Mouse (Mus musculus): ENCODE measurements at regions not wholly inside any gene's neighbourhood (a gene's known extent, or its start where the extent isn't known, plus 50 kb on each side); places are given as distances from the start of the nearest gene placed in this dataset.

DNA sequence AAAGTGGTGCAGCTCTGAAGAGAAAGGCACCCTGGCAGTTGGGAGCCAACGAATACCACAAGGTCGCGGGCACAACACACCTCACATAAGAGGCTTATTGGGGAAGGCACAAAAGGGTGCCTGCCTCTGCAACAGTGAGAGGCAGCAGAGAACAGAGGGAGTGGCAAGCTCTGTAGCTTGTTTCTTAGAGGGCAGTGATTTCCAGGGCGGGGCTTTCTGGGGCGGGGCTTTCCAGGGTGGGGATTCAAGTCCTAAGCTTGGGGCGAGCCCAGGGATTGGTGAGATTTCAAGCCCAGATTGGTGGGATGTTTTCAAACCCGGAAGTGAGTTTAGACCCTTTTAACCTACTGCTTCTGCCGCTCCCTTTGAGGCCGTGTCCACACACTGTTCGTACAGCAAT is 435.8 kb upstream of the Kcnab2 start:
- WGBS = 30% methylated on average over 10 of the region's 10 CpGs
- peaks cover 12% of the 10 kb centered on the region; the same call in 1 of the 2 replicates for H3K27me3 ChIP-seq
- no peak overlapping the region for H3K4me3 ChIP-seq
- no peak overlapping the region for H3K27ac ChIP-seq (replicated peaks)
- no peaks in the 10 kb centered on the region for H3K9me3 ChIP-seq
- no peaks in the 10 kb centered on the region for H3K36me3 ChIP-seq
- peaks cover 22% of the 10 kb centered on the region for H3K4me1 ChIP-seq (replicated peaks)
- ATAC-seq (ENCODE audit: low read depth) = 0 out of 2 replicates have a peak, but pooled peaks have one; percentile 4
- 0 out of 2 replicates have a peak overlapping the region, but pooled peaks have one; percentile 12 for H3K9ac ChIP-seq
- peak overlapping the region; percentile 22; the same call in 1 of the 2 replicates for H3K4me2 ChIP-seq

- 26% methylated on average over 10 of the region's 10 CpGs for WGBS
- Histone ChIP-seq H3K4me2 (no peak overlapping the region), H3K4me3 (no peak overlapping the region), H3K27ac (replicated peaks) (0 out of 2 replicates have a peak overlapping the region, but pooled peaks have one; percentile 59), H3K9ac (no peak overlapping the region), H3K9me3 (no peaks in the 10 kb centered on the region), H3K4me1 (replicated peaks) (peaks cover 26% of the 10 kb centered on the region), H3K36me3 (no peaks in the 10 kb centered on the region), H3K27me3 (peaks cover 12% of the 10 kb centered on the region; the same call in 1 of the 2 replicates)
- no peak for ATAC-seq (ENCODE audit: low read depth)
Measured at GRCm38 (mm10) chr4:152912846-152913245, 435.2 kb upstream of the Kcnab2 start.

GRCm38 (mm10) chr4:152908235-152908634 is 430.6 kb upstream of the Kcnab2 start:
- no peak overlapping the region for H3K27ac ChIP-seq (replicated peaks)
- H3K36me3 ChIP-seq = no peaks in the 10 kb centered on the region
- H3K4me2 ChIP-seq = no peak overlapping the region
- no peak overlapping the region for H3K4me3 ChIP-seq
- no peak overlapping the region for H3K9ac ChIP-seq
- WGBS = 55% methylated on average over 5 of the region's 5 CpGs
- H3K9me3 ChIP-seq = no peaks in the 10 kb centered on the region
- peaks cover 16% of the 10 kb centered on the region; the same call in 1 of the 2 replicates for H3K4me1 ChIP-seq (replicated peaks)
- peaks cover 12% of the 10 kb centered on the region; the same call in 1 of the 2 replicates for H3K27me3 ChIP-seq
- ATAC-seq (ENCODE audit: low read depth) = 0 out of 2 replicates have a peak, but pooled peaks have one; percentile 49

- no peak overlapping the region for H3K4me3 ChIP-seq
- ATAC-seq (ENCODE audit: low read depth) = no peak
Measured at GRCm38 (mm10) chr4:152902851-152903250, 425.2 kb upstream of the Kcnab2 start.

GRCm38 (mm10) chr4:152900049-152900448 is 422.4 kb upstream of the Kcnab2 start:
- Histone ChIP-seq H3K9ac (no peak overlapping the region), H3K9me3 (no peaks in the 10 kb centered on the region), H3K27me3 (no peaks in the 10 kb centered on the region; the same call in 1 of the 2 replicates), H3K4me1 (replicated peaks) (peaks cover 16% of the 10 kb centered on the region), H3K4me2 (no peak overlapping the region), H3K36me3 (no peaks in the 10 kb centered on the region), H3K27ac (replicated peaks) (no peak overlapping the region), H3K4me3 (no peak overlapping the region)
- WGBS = 35% methylated on average over 4 of the region's 4 CpGs
- no peak for ATAC-seq (ENCODE audit: low read depth)

More at GRCm38 (mm10) chr4:152902851-152903250, 425.2 kb upstream of the Kcnab2 start:
- Histone ChIP-seq H3K9me3 (no peaks in the 10 kb centered on the region), H3K27me3 (no peaks in the 10 kb centered on the region; the same call in 1 of the 2 replicates), H3K9ac (no peak overlapping the region), H3K4me1 (replicated peaks) (peaks cover 20% of the 10 kb centered on the region), H3K4me2 (no peak overlapping the region), H3K36me3 (no peaks in the 10 kb centered on the region), H3K27ac (replicated peaks) (peak overlapping the region; percentile 78)
- WGBS = 64% methylated on average over 11 of the region's 11 CpGs

DNA sequence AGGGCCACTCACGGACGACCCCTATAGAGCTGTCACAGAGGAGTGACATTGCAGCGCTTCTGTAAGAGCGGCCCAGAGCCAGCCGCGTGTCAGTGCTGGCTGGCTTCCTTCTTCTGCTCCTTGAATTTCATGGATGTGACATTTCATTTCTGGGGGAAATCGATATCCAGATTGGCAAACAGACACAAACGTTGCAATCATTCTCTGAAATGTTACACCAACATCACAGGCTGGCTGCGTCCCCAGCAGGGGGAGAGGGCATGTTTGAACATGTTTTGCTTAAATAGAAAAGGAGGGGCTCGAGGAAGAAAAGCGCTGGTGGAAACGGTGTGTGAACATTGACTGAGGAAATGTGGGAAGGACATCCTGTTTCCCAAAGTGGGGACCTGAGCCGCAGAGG is 417.4 kb upstream of the Kcnab2 start:
- H3K4me3 ChIP-seq = no peak overlapping the region
- no peak for ATAC-seq (ENCODE audit: low read depth)
- H3K4me1 ChIP-seq (replicated peaks) = peaks cover 5% of the 10 kb centered on the region
- WGBS = 79% methylated on average over 13 of the region's 13 CpGs
- no peak overlapping the region for H3K9ac ChIP-seq
- no peak overlapping the region for H3K27ac ChIP-seq (replicated peaks)
- H3K9me3 ChIP-seq = no peaks in the 10 kb centered on the region
- H3K36me3 ChIP-seq = no peaks in the 10 kb centered on the region
- no peaks in the 10 kb centered on the region; the same call in 1 of the 2 replicates for H3K27me3 ChIP-seq
- H3K4me2 ChIP-seq = no peak overlapping the region

DNA sequence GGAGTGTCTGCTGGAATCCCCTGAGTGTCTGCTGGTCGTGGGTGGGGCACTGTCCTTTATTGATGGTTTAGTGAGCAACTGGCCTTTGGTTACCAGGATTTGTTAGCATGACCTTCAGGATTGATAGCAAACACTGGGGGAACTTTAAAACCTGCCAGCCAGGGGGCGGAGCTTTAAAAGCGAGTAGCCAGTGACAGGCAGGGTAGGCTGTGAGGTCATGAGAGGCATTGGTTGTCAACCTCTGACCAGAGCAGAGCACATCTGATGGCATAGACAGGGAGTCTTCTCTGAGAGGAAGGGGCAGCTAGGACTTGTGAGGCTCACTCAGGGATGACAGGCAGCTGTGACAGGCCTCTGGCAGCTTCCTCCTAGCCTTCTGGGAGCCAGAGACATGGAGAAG is 415.3 kb upstream of the Kcnab2 start:
- H3K9ac ChIP-seq = no peak overlapping the region
- ATAC-seq (ENCODE audit: low read depth) = no peak
- 88% methylated on average over 3 of the region's 3 CpGs for WGBS
- H3K27me3 ChIP-seq = no peaks in the 10 kb centered on the region
- no peak overlapping the region for H3K27ac ChIP-seq (replicated peaks)
- no peaks in the 10 kb centered on the region for H3K36me3 ChIP-seq
- no peaks in the 10 kb centered on the region for H3K9me3 ChIP-seq
- H3K4me1 ChIP-seq (replicated peaks) = peaks cover 9% of the 10 kb centered on the region
- H3K4me3 ChIP-seq = no peak overlapping the region
- H3K4me2 ChIP-seq = no peak overlapping the region

GRCm38 (mm10) chr4:152889211-152889610 is 411.5 kb upstream of the Kcnab2 start:
- no peak overlapping the region for H3K4me3 ChIP-seq
- H3K9me3 ChIP-seq = no peaks in the 10 kb centered on the region
- H3K27ac ChIP-seq (replicated peaks) = no peak overlapping the region
- H3K4me1 ChIP-seq (replicated peaks) = peaks cover 14% of the 10 kb centered on the region
- H3K4me2 ChIP-seq = no peak overlapping the region
- H3K36me3 ChIP-seq = no peaks in the 10 kb centered on the region
- ATAC-seq (ENCODE audit: low read depth) = no peak
- no peak overlapping the region for H3K9ac ChIP-seq
- 75% methylated on average over 5 of the region's 5 CpGs for WGBS
- no peaks in the 10 kb centered on the region for H3K27me3 ChIP-seq

DNA sequence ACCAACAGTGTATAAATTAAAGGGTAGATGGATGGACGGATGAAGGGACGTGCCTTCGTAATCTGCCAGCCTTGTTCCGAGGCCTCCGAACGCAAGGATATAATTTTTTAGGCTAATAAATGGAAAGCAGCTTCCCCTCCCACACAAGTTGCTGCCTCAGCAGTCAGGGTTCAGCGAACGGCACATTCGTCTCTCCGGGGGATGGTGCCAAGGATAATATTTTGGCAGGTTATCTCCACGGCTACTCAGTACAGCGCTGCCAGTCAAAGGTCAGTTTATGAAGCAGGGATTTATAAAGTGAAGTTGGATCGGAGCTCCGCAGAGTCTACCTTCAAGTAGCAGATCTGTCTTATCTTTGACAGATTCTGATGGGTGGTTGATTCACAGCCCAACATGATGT is 410.6 kb upstream of the Kcnab2 start:
- Histone ChIP-seq H3K27ac (replicated peaks) (no peak overlapping the region; the same call in 1 of the 2 replicates), H3K9ac (no peak overlapping the region), H3K4me1 (replicated peaks) (peaks cover 14% of the 10 kb centered on the region), H3K4me2 (no peak overlapping the region), H3K4me3 (no peak overlapping the region), H3K9me3 (no peaks in the 10 kb centered on the region), H3K36me3 (no peaks in the 10 kb centered on the region), H3K27me3 (no peaks in the 10 kb centered on the region)
- WGBS = 56% methylated on average over 14 of the region's 14 CpGs
- ATAC-seq (ENCODE audit: low read depth) = no peak

DNA sequence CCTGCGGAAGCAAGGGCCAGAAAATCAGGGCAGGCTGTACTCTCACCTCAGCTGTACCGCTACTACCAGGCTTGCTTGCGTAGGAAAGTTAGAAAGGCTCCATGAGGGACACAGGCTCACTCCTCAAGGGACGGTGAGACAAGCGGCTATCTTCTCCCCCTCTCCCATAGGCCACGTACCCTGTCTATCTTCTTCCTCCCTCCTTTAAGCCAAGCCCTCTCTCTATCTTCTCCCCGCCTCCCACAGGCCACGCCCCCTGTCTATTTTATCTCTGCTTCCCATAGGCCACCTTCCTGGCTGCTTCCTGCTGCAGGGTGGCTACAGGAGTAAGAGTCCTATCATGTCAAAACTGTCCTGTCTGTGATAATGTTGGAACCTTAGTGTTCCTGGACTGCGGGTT is 409.1 kb upstream of the Kcnab2 start:
- Histone ChIP-seq H3K4me1 (replicated peaks) (peaks cover 14% of the 10 kb centered on the region), H3K27ac (replicated peaks) (no peak overlapping the region), H3K4me3 (no peak overlapping the region), H3K9me3 (0 out of 2 replicates have a peak, but pooled peaks cover 3% of the 10 kb centered on the region), H3K27me3 (no peaks in the 10 kb centered on the region), H3K4me2 (no peak overlapping the region), H3K36me3 (no peaks in the 10 kb centered on the region), H3K9ac (no peak overlapping the region)
- ATAC-seq (ENCODE audit: low read depth) = no peak
- 83% methylated on average over 9 of the region's 9 CpGs for WGBS

GRCm38 (mm10) chr4:152881433-152881930 is 403.8 kb upstream of the Kcnab2 start:
- H3K9me3 ChIP-seq = 0 out of 2 replicates have a peak, but pooled peaks cover 8% of the 10 kb centered on the region
- ATAC-seq (ENCODE audit: low read depth) = no peak
- peaks cover 14% of the 10 kb centered on the region for H3K4me1 ChIP-seq (replicated peaks)
- no peaks in the 10 kb centered on the region for H3K27me3 ChIP-seq
- H3K9ac ChIP-seq = no peak overlapping the region
- H3K4me3 ChIP-seq = no peak overlapping the region
- H3K4me2 ChIP-seq = no peak overlapping the region
- H3K36me3 ChIP-seq = no peaks in the 10 kb centered on the region
- no peak overlapping the region for H3K27ac ChIP-seq (replicated peaks)

GRCm38 (mm10) chr4:152880368-152880767 is 402.7 kb upstream of the Kcnab2 start:
- no peak overlapping the region for H3K9ac ChIP-seq
- 98% methylated on average over 2 of the region's 2 CpGs for WGBS
- H3K4me2 ChIP-seq = no peak overlapping the region
- H3K27me3 ChIP-seq = no peaks in the 10 kb centered on the region
- 0 out of 2 replicates have a peak, but pooled peaks cover 8% of the 10 kb centered on the region for H3K9me3 ChIP-seq
- no peak overlapping the region for H3K4me3 ChIP-seq
- H3K27ac ChIP-seq (replicated peaks) = no peak overlapping the region
- peaks cover 14% of the 10 kb centered on the region for H3K4me1 ChIP-seq (replicated peaks)
- no peaks in the 10 kb centered on the region for H3K36me3 ChIP-seq
- no peak for ATAC-seq (ENCODE audit: low read depth)

GRCm38 (mm10) chr4:152878941-152879340 is 401.3 kb upstream of the Kcnab2 start:
- H3K4me2 ChIP-seq = no peak overlapping the region
- no peaks in the 10 kb centered on the region for H3K36me3 ChIP-seq
- no peak overlapping the region for H3K4me3 ChIP-seq
- H3K9ac ChIP-seq = no peak overlapping the region
- 25% methylated on average over 14 of the region's 14 CpGs for WGBS
- H3K27me3 ChIP-seq = no peaks in the 10 kb centered on the region
- H3K4me1 ChIP-seq (replicated peaks) = peaks cover 14% of the 10 kb centered on the region
- H3K9me3 ChIP-seq = 0 out of 2 replicates have a peak, but pooled peaks cover 8% of the 10 kb centered on the region
- ATAC-seq (ENCODE audit: low read depth) = no peak
- H3K27ac ChIP-seq (replicated peaks) = 0 out of 2 replicates have a peak overlapping the region, but pooled peaks have one; percentile 1

Measured in neural tube, embryonic 13.5 days (tissue).